Mouse (Mus musculus): ENCODE measurements around the gene Rock2. TPM values are rescaled to one million over a fixed set of nuclear protein-coding genes. Genes with fewer than 3 reads are reported as not detected.

Rock2 gene
- total RNA-seq, 1 experiment = 44.5 TPM

GRCm38 (mm10) chr12:16893656-16894395, 869 bp upstream of the Rock2 start:
- peak overlapping the region; percentile 89 for H3K27ac ChIP-seq (ENCODE audit: insufficient read depth, low read depth, low read length, poor library complexity, severe bottlenecking)
- H3K9ac ChIP-seq (ENCODE audit: insufficient read depth, low read depth, low read length, poor library complexity, severe bottlenecking) = peak overlapping the region; percentile 95
- DNase-seq (ENCODE audit: low read depth, low spot score) = no peak
- peaks cover 3 to 20% of the 10 kb centered on the region in 2 experiments; a peak in 3 of 4 replicates for H3K4me1 ChIP-seq (ENCODE audit: control insufficient read depth in 2 of 2, insufficient read depth in 2 of 2, low read length in 2 of 2, poor library complexity in 1 of 2)
- no peaks in the 10 kb centered on the region for H3K9me3 ChIP-seq (ENCODE audit: control insufficient read depth, insufficient read depth, low read depth, low read length)
- in situ Hi-C loops (cut with MboI; ENCODE audit: low sequenced_read_pairs in 2 of 2, unreplicated experiment in 2 of 2) = no loop called here
- TF ChIP-seq ZNF384 (IDR thresholded peaks at IDR 0.05; ENCODE audit: low read depth, low read length) = no peak
- no peak for TF ChIP-seq HCFC1 (IDR thresholded peaks at IDR 0.05; ENCODE audit: borderline replicate concordance, insufficient read depth, low read length)
- no peak for TF ChIP-seq CHD2 (IDR thresholded peaks at IDR 0.05; ENCODE audit: low read depth, low read length)
- TF ChIP-seq ZC3H11A (IDR thresholded peaks at IDR 0.05; ENCODE audit: borderline replicate concordance, low read depth, low read length) = no peak
- TF ChIP-seq MAFK (IDR thresholded peaks at IDR 0.05; ENCODE audit: insufficient read depth, low read depth, low read length) = no peak
- H3K36me3 ChIP-seq (ENCODE audit: control insufficient read depth, insufficient read depth, low read length, poor library complexity, severe bottlenecking) = no peaks in the 10 kb centered on the region
- peak overlapping the region; percentile 92 to 95 for H3K4me3 ChIP-seq (ENCODE audit: insufficient read depth in 1 of 2, low read depth in 1 of 2, low read length in 2 of 2, poor library complexity in 1 of 2, severe bottlenecking in 1 of 2)

GRCm38 (mm10) chr12:16895221-16895928, 680 bp downstream of the Rock2 start:
- Histone ChIP-seq H3K9ac (ENCODE audit: insufficient read depth, low read depth, low read length, poor library complexity, severe bottlenecking) (peak overlapping the region; percentile 98), H3K27ac (ENCODE audit: insufficient read depth, low read depth, low read length, poor library complexity, severe bottlenecking) (peak overlapping the region; percentile 91), H3K36me3 (ENCODE audit: control insufficient read depth, insufficient read depth, low read length, poor library complexity, severe bottlenecking) (no peaks in the 10 kb centered on the region), H3K4me3 (ENCODE audit: insufficient read depth in 1 of 2, low read depth in 1 of 2, low read length in 2 of 2, poor library complexity in 1 of 2, severe bottlenecking in 1 of 2) (peak overlapping the region; percentile 92 to 95), H3K9me3 (ENCODE audit: control insufficient read depth, insufficient read depth, low read depth, low read length) (no peaks in the 10 kb centered on the region), H3K4me1 (ENCODE audit: control insufficient read depth in 2 of 2, insufficient read depth in 2 of 2, low read length in 2 of 2, poor library complexity in 1 of 2) (peaks cover 3 to 20% of the 10 kb centered on the region in 2 experiments; a peak in 3 of 4 replicates)
- TF ChIP-seq HCFC1 (IDR thresholded peaks at IDR 0.05; ENCODE audit: borderline replicate concordance, insufficient read depth, low read length) (no peak), MAFK (IDR thresholded peaks at IDR 0.05; ENCODE audit: insufficient read depth, low read depth, low read length) (no peak), CHD2 (IDR thresholded peaks at IDR 0.05; ENCODE audit: low read depth, low read length) (no peak), ZC3H11A (IDR thresholded peaks at IDR 0.05; ENCODE audit: borderline replicate concordance, low read depth, low read length) (no peak), ZNF384 (IDR thresholded peaks at IDR 0.05; ENCODE audit: low read depth, low read length) (no peak)
- in situ Hi-C loops (cut with MboI; ENCODE audit: low sequenced_read_pairs in 2 of 2, unreplicated experiment in 2 of 2) = no loop called here
- DNase-seq (ENCODE audit: low read depth, low spot score) = no peak

- TF ChIP-seq ZC3H11A (IDR thresholded peaks at IDR 0.05; ENCODE audit: borderline replicate concordance, low read depth, low read length) = no peak
- TF ChIP-seq ZNF384 (IDR thresholded peaks at IDR 0.05; ENCODE audit: low read depth, low read length) = no peak
- TF ChIP-seq HCFC1 (IDR thresholded peaks at IDR 0.05; ENCODE audit: borderline replicate concordance, insufficient read depth, low read length) = no peak
- TF ChIP-seq CHD2 (IDR thresholded peaks at IDR 0.05; ENCODE audit: low read depth, low read length) = no peak
- TF ChIP-seq MAFK (IDR thresholded peaks at IDR 0.05; ENCODE audit: insufficient read depth, low read depth, low read length) = no peak
- no peak for DNase-seq (ENCODE audit: low read depth, low spot score)
- no peak overlapping the region for H3K27ac ChIP-seq (ENCODE audit: insufficient read depth, low read depth, low read length, poor library complexity, severe bottlenecking)
Measured at GRCm38 (mm10) chr12:16896073-16896789, 1.5 kb downstream of the Rock2 start.

GRCm38 (mm10) chr12:16897225-16897624, 2.5 kb downstream of the Rock2 start:
- Histone ChIP-seq H3K9me3 (ENCODE audit: control insufficient read depth, insufficient read depth, low read depth, low read length) (no peaks in the 10 kb centered on the region), H3K27ac (ENCODE audit: insufficient read depth, low read depth, low read length, poor library complexity, severe bottlenecking) (no peak overlapping the region), H3K9ac (ENCODE audit: insufficient read depth, low read depth, low read length, poor library complexity, severe bottlenecking) (no peak overlapping the region), H3K4me1 (ENCODE audit: control insufficient read depth in 2 of 2, insufficient read depth in 2 of 2, low read length in 2 of 2, poor library complexity in 1 of 2) (peaks cover 3 to 22% of the 10 kb centered on the region in 2 experiments; a peak in 3 of 4 replicates), H3K36me3 (ENCODE audit: control insufficient read depth, insufficient read depth, low read length, poor library complexity, severe bottlenecking) (no peaks in the 10 kb centered on the region), H3K4me3 (ENCODE audit: insufficient read depth in 1 of 2, low read depth in 1 of 2, low read length in 2 of 2, poor library complexity in 1 of 2, severe bottlenecking in 1 of 2) (no peak overlapping the region; a peak in 1 of 4 replicates)
- DNase-seq (ENCODE audit: low read depth, low spot score) = no peak
- in situ Hi-C loops (cut with MboI; ENCODE audit: low sequenced_read_pairs in 2 of 2, unreplicated experiment in 2 of 2) = no loop called here
- TF ChIP-seq CHD2 (IDR thresholded peaks at IDR 0.05; ENCODE audit: low read depth, low read length) (no peak), ZNF384 (IDR thresholded peaks at IDR 0.05; ENCODE audit: low read depth, low read length) (no peak), ZC3H11A (IDR thresholded peaks at IDR 0.05; ENCODE audit: borderline replicate concordance, low read depth, low read length) (no peak), MAFK (IDR thresholded peaks at IDR 0.05; ENCODE audit: insufficient read depth, low read depth, low read length) (no peak), HCFC1 (IDR thresholded peaks at IDR 0.05; ENCODE audit: borderline replicate concordance, insufficient read depth, low read length) (no peak)

More at GRCm38 (mm10) chr12:16896073-16896789, 1.5 kb downstream of the Rock2 start:
- no peak overlapping the region; the same call in 1 of the 2 replicates for H3K9ac ChIP-seq (ENCODE audit: insufficient read depth, low read depth, low read length, poor library complexity, severe bottlenecking)
- no peaks in the 10 kb centered on the region for H3K9me3 ChIP-seq (ENCODE audit: control insufficient read depth, insufficient read depth, low read depth, low read length)
- peaks cover 3 to 22% of the 10 kb centered on the region in 2 experiments; a peak in 3 of 4 replicates for H3K4me1 ChIP-seq (ENCODE audit: control insufficient read depth in 2 of 2, insufficient read depth in 2 of 2, low read length in 2 of 2, poor library complexity in 1 of 2)
- H3K36me3 ChIP-seq (ENCODE audit: control insufficient read depth, insufficient read depth, low read length, poor library complexity, severe bottlenecking) = no peaks in the 10 kb centered on the region
- in situ Hi-C loops (cut with MboI; ENCODE audit: low sequenced_read_pairs in 2 of 2, unreplicated experiment in 2 of 2) = no loop called here
- peak overlapping the region; percentile 92 to 95 for H3K4me3 ChIP-seq (ENCODE audit: insufficient read depth in 1 of 2, low read depth in 1 of 2, low read length in 2 of 2, poor library complexity in 1 of 2, severe bottlenecking in 1 of 2)

Data from ES-E14 (cell line).